Mouse (Mus musculus) lung, embryonic 16.5 days (tissue): ENCODE results near the gene D16Ertd472e. TPM values are rescaled to one million over a fixed set of nuclear protein-coding genes. Genes with fewer than 3 reads are reported as not detected.
"Not testable (repeated sequence)": the region's sequence is repeated elsewhere in the genome, so short reads cannot be mapped to it uniquely, and the experiment has no call there.

Experiments
- ATAC-seq: fragments of 200-750 bp; cut with Nextera tagmentation; 2 replicates; pipeline ENCODE4 v1.8.0; 2017; ENCODE audit warnings: low read depth, mild to moderate bottlenecking, moderate library complexity
- H3K27ac ChIP-seq: fragments of 300-500 bp; sonication (generic); 2 replicates; pipeline ENCODE4 v1.5.1; 2014; ENCODE audit warnings: mild to moderate bottlenecking, control low read depth, low read length
- H3K27me3 ChIP-seq: fragments of 300-500 bp; sonication (generic); 2 replicates; pipeline ENCODE4 v1.6.1; 2014; ENCODE audit warnings: low read depth, low read length, mixed read lengths; ENCODE audit not compliant: control insufficient read depth, insufficient read depth
- H3K36me3 ChIP-seq: fragments of 300-500 bp; sonication (generic); 2 replicates; pipeline ENCODE4 v1.6.1; 2014; ENCODE audit warnings: low read length; ENCODE audit not compliant: control insufficient read depth, insufficient read depth
- H3K4me1 ChIP-seq: fragments of 300-500 bp; sonication (generic); replicated peaks from 2 replicates; pipeline ENCODE4 v1.6.1; 2014; ENCODE audit warnings: low read length, mixed read lengths; ENCODE audit not compliant: control insufficient read depth, insufficient read depth
- H3K4me2 ChIP-seq: fragments of 300-500 bp; sonication (generic); 2 replicates; pipeline ENCODE4 v1.6.1; 2014; ENCODE audit warnings: low read depth, low read length, control low read depth
- H3K4me3 ChIP-seq: fragments of 300-500 bp; sonication (generic); 2 replicates; pipeline ENCODE4 v1.5.1; 2014; ENCODE audit warnings: mild to moderate bottlenecking, low read length, control low read depth
- H3K9ac ChIP-seq: fragments of 300-500 bp; sonication (generic); 2 replicates; pipeline ENCODE4 v1.6.1; 2014; ENCODE audit warnings: low read length, control low read depth
- H3K9me3 ChIP-seq: fragments of 300-500 bp; sonication (generic); 2 replicates; pipeline ENCODE4 v1.6.1; 2016; ENCODE audit warnings: low read length; ENCODE audit not compliant: control insufficient read depth
- WGBS: fragments of 180-500 bp; shearing (Covaris S2); extraction: QIAGEN DNeasy Blood & Tissue Kit; methylation state at CpG from one replicate; pipeline ENCODE4 v1.1.7; 2014; 5-methylcytosine and 5-hydroxymethylcytosine counted together
- polyA plus RNA-seq: library from polyadenylated mRNA; unstranded; fragments of >200 nt; fragmentation: Nextera tagmentation; extraction: Ambion mirVana; gene quantifications from 2 replicates; pipeline ENCODE4 v1.2.1, GENCODE M21; 2015

Gene D16Ertd472e
- polyA plus RNA-seq, 1 experiment from 2014 or later, result 13.4 TPM

DNA sequence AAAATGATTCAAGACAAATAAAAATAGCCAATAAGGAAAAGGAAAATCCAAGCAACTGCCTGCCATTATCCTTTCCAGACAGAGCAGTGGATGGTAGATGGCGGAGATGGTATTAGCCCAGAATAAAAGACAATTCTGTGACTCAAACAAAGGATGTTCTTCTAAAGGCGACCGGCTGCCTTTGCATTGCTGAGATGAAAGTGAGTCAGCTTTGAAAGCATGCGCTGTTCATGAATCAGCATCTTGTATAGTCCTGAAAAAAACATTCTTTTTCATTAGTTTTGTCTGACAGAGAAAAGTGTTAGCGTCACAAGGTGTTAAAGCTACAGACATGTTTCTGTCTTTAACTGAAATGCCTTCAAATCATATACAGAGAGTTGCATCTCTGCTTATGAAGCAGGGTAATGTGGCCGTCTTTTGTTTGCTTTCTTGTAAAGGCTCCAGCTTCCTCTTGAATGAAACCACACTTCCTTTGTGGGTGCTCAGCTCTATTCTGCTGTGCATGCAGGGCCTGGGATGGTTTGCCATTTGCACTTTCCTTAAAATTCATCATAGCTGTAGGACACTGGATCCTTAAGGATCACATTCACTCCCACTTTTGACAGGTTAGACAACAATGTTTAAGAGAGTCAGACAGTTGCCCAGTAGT, 44.4 kb downstream of the D16Ertd472e start:
- Histone ChIP-seq H3K36me3 (no peaks in the 10 kb centered on the region), H3K27ac (no peak overlapping the region), H3K9ac (no peak overlapping the region), H3K9me3 (no peaks in the 10 kb centered on the region), H3K4me3 (no peak overlapping the region), H3K27me3 (no peaks in the 10 kb centered on the region), H3K4me1 (no peaks in the 10 kb centered on the region), H3K4me2 (no peak overlapping the region)
- ATAC-seq, result no peak
- 63% methylated on average over 6 of the region's 6 CpGs for WGBS

DNA sequence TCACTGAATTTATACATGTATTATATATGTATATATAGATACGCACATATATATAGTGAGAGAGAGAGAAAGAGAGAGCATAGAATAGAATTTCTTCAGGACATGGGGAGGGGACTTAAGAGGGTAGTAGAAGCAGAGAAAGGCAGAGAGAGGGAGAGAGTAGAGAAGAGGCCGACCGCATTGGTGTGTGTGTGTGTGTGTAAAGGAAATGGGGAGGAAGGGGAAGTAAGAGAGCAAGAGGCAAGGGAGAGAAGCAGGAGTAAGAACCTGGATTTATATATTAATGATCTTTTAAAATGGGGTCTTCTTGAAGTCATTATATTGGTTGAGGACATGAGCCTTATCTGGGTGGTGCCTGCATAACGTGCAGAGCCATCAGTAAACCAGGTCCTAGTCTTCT, 53.5 kb downstream of the D16Ertd472e start:
- H3K27ac ChIP-seq, result no peak overlapping the region
- no peaks in the 10 kb centered on the region for H3K36me3 ChIP-seq
- no peak overlapping the region for H3K4me3 ChIP-seq
- WGBS, result 76% methylated on average over 4 of the region's 4 CpGs
- no peaks in the 10 kb centered on the region for H3K4me1 ChIP-seq
- no peak for ATAC-seq
- H3K4me2 ChIP-seq, result no peak overlapping the region
- H3K9ac ChIP-seq, result no peak overlapping the region
- no peaks in the 10 kb centered on the region for H3K27me3 ChIP-seq
- no peaks in the 10 kb centered on the region for H3K9me3 ChIP-seq

DNA sequence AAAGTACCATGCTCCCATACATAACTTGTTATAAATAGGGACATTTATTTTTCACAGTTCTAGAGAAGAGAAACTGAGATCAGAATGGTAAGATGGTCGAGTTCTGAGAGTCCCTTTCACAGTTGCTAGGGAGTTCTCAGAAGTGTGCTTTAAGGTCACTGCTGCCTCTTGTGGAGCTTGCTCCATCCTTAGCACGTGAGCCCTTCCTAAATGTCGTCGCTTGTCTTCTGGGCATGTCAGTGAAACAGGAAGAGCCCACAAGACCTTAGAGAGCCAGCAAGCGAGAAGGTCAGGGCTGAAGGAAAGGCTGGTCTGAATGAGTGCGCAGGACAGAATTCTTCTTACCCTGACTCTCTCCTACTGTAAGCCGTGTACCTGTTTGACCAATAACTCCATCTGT, 57.8 kb downstream of the D16Ertd472e start:
- no peak overlapping the region for H3K27ac ChIP-seq
- H3K27me3 ChIP-seq, result no peaks in the 10 kb centered on the region
- H3K9me3 ChIP-seq, result no peaks in the 10 kb centered on the region
- H3K4me2 ChIP-seq, result no peak overlapping the region
- H3K36me3 ChIP-seq, result no peaks in the 10 kb centered on the region
- 60% methylated on average over 7 of the region's 7 CpGs for WGBS
- H3K9ac ChIP-seq, result no peak overlapping the region
- no peak overlapping the region for H3K4me3 ChIP-seq
- no peaks in the 10 kb centered on the region for H3K4me1 ChIP-seq
- ATAC-seq, result no peak

DNA sequence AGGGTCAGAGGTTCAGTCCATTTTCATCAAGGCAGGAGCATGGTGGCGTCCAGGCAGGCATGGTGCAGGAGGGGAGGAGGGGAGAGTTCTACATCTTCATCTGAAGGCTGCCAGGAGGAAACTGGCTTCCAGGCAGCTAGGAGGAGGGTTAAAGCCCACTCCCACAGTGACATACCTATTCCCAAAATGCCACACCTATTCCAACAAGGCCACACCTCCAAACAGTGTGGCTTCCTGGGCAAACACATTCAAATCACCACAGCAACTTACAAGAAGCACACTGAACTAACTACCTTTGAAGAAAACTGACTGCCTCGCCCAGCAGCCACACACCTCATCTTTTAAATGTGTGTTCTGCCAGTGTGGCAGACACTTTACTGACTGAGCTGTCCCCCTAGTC, 59.3 kb downstream of the D16Ertd472e start:
- 74% methylated on average over 2 of the region's 2 CpGs for WGBS
- no peak for ATAC-seq

DNA sequence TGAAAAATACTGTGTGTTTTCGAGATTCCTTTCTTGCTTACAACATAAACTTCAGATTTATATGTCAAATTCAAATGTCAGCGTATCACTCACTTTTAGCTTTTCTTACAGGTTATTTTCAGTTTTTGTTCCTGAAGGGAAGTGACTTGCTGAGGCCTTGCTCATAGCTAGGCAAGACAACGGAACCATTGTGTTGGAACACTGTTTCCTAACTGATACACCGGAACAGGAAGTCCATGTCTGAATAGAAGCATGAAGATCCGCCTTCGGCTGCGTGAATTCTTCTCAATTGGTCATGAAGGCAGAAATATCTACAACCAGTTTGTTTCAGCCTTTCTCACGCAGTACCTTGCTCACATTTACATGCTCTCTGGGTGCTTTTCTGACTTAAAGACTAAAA, 65.0 kb downstream of the D16Ertd472e start:
- WGBS, result 81% methylated on average over 8 of the region's 8 CpGs
- H3K27me3 ChIP-seq, result no peaks in the 10 kb centered on the region

More for the DNA sequence above, 59.3 kb downstream of the D16Ertd472e start:
- Histone ChIP-seq H3K4me3 (no peak overlapping the region), H3K27ac (no peak overlapping the region), H3K4me1 (no peaks in the 10 kb centered on the region), H3K27me3 (no peaks in the 10 kb centered on the region), H3K9me3 (no peaks in the 10 kb centered on the region), H3K36me3 (no peaks in the 10 kb centered on the region), H3K9ac (no peak overlapping the region), H3K4me2 (no peak overlapping the region)

DNA sequence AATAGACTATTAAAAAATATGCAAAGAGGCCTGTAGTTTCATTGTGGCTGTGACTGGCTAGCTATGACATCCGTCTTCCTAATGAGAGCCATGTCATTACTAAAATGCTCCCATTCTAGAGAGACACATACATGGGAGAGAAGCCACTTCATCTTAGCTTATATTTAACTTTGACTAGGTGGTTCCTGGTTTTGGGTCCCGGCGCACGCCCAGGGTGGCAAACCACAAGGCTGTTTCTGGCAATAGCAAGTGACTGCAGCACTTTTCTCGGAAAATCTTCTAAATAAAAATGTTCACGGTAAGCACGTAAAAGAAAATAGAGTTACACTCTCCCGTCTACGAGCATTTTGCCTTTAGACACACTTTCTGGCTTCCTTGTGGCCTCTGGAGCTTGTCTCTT, 74.0 kb downstream of the D16Ertd472e start:
- H3K27me3 ChIP-seq, result no peaks in the 10 kb centered on the region
- no peak for ATAC-seq
- no peaks in the 10 kb centered on the region for H3K9me3 ChIP-seq
- H3K4me3 ChIP-seq, result no peak overlapping the region
- 83% methylated on average over 9 of the region's 9 CpGs for WGBS
- no peak overlapping the region for H3K4me2 ChIP-seq
- no peaks in the 10 kb centered on the region for H3K4me1 ChIP-seq
- H3K27ac ChIP-seq, result no peak overlapping the region
- H3K36me3 ChIP-seq, result no peaks in the 10 kb centered on the region
- no peak overlapping the region for H3K9ac ChIP-seq

More for the DNA sequence above, 65.0 kb downstream of the D16Ertd472e start:
- Histone ChIP-seq H3K9ac (no peak overlapping the region), H3K27ac (no peak overlapping the region), H3K36me3 (no peaks in the 10 kb centered on the region), H3K4me2 (no peak overlapping the region), H3K4me3 (no peak overlapping the region), H3K9me3 (no peaks in the 10 kb centered on the region), H3K4me1 (no peaks in the 10 kb centered on the region)
- no peak for ATAC-seq

DNA sequence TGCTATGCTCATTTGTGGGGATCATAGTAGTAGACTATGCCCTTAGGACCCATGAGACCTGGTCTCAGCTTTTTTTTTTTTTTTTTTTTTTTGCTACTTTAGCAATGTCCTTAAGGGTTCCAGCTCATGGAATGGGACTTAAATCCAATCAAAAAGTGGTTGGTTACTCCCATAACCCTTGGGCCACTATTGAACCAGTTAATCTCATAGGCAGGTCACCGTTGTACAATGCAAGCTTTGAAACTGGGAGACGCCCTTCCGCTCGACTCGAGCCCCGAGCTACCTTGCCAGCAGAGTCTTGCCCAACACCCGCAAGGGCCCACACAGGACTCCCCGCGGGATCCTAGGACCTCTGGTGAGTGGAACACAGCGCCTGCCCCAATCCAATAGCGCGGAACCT, 83.8 kb downstream of the D16Ertd472e start:
- not testable (repeated sequence) for H3K4me2 ChIP-seq, H3K36me3 ChIP-seq, H3K27ac ChIP-seq, H3K4me3 ChIP-seq, H3K4me1 ChIP-seq, H3K9ac ChIP-seq, H3K27me3 ChIP-seq, ATAC-seq, H3K9me3 ChIP-seq
- WGBS, result 97% methylated on average over 9 of the region's 12 CpGs

DNA sequence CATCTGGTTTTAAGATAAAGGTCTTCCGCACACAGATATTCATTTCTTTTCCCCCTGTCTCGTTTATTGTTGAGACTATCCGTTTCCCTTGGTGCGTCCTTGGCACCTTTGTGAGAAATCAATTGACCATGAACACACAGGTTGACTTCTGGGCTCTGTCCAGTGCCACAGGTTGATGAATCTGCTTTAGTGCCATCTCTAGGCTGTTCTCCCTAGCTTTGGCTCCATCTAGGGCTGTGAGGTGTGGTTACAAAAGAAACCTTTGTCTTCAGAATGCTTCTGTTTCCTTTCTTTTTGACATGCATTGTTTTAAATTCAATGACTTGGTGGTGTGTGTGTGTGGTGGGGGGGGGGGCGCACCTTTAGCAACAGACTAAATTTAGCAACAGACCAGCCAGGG, 85.7 kb downstream of the D16Ertd472e start:
- Histone ChIP-seq H3K4me3 (no peak overlapping the region), H3K4me2 (peak overlapping the region; percentile 52), H3K9me3 (no peaks in the 10 kb centered on the region), H3K4me1 (no peaks in the 10 kb centered on the region), H3K9ac (no peak overlapping the region), H3K27me3 (no peaks in the 10 kb centered on the region), H3K36me3 (no peaks in the 10 kb centered on the region), H3K27ac (peak overlapping the region; percentile 62)
- no peak for ATAC-seq
- WGBS, result 59% methylated on average over 5 of the region's 5 CpGs
